Mouse (Mus musculus) bone marrow, adult 2 months (tissue): Measurements from ENCODE around the gene Rbm34. TPM values are rescaled to one million over a fixed set of nuclear protein-coding genes. Genes with fewer than 3 reads are reported as not detected.

Experiments
- H3K27ac ChIP-seq: fragments of 200-500 bp; 2 replicates; pipeline ENCODE4 v1.5.1; 2012; ENCODE audit warnings: low read depth, mild to moderate bottlenecking, control low read depth, inconsistent platforms, low read length; ENCODE audit not compliant: control insufficient read depth, poor library complexity, insufficient read depth
- H3K4me1 ChIP-seq: fragments of 200-500 bp; 2 replicates; pipeline ENCODE4 v1.6.1; 2011; ENCODE audit warnings: low read length; ENCODE audit not compliant: control insufficient read depth, insufficient read depth
- H3K4me3 ChIP-seq: fragments of 200-500 bp; replicated peaks from 2 replicates; pipeline ENCODE3; 2011; ENCODE audit warnings: mild to moderate bottlenecking, low read depth, low read length, control low read depth; ENCODE audit not compliant: control insufficient read depth
- CTCF ChIP-seq: fragments of 200-500 bp; IDR thresholded peaks from 2 replicates; pipeline ENCODE4 v1.5.1; 2011; ENCODE audit warnings: low read length, control low read depth; ENCODE audit not compliant: control insufficient read depth, insufficient read depth
- POLR2A ChIP-seq: fragments of 200-500 bp; IDR thresholded peaks from 2 replicates; pipeline ENCODE4 v1.6.1; 2011; ENCODE audit warnings: low read depth, mild to moderate bottlenecking, control low read depth, low read length, borderline replicate concordance; ENCODE audit not compliant: control insufficient read depth
- WGBS: fragments of 180-500 bp; shearing (Covaris S2); methylation state at CpG from one replicate; pipeline ENCODE4 v1.1.7; 2018; 5-methylcytosine and 5-hydroxymethylcytosine counted together
- polyA plus RNA-seq: library from polyadenylated mRNA; stranded (reverse); fragments of >200 nt; gene quantifications from 2 replicates; pipeline ENCODE4 v1.2.4, GENCODE M21; 2011; ENCODE audit warnings: low replicate concordance; ENCODE audit not compliant: missing spikeins, insufficient read depth, insufficient read length

Rbm34 gene
- polyA plus RNA-seq, 1 experiment = 17.9 TPM

DNA sequence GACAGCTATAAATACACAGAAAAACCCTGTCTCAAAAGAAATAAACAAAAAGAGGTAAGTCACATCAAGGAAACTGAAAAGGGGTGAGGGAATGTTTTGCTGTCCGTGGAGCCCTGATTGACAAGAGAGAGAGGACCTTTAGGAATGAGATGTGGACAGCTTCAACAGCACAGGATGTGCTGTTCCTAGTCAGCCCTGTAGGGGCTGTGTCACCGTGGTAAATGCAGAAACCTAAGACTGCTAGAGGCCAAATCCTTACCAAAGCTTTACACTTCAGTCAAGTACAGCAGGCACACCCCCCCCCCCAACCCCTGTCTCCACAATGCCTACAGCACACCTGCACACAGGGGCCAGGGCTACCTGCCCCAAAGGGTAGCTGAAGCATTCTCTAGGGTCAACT, 39.2 kb downstream of the Rbm34 start:
- Histone ChIP-seq H3K27ac (no peak overlapping the region), H3K4me3 (no peak overlapping the region), H3K4me1 (peaks cover 5% of the 10 kb centered on the region)
- TF ChIP-seq CTCF (no peak), POLR2A (no peak)
- WGBS = 39% methylated on average over 2 of the region's 2 CpGs

DNA sequence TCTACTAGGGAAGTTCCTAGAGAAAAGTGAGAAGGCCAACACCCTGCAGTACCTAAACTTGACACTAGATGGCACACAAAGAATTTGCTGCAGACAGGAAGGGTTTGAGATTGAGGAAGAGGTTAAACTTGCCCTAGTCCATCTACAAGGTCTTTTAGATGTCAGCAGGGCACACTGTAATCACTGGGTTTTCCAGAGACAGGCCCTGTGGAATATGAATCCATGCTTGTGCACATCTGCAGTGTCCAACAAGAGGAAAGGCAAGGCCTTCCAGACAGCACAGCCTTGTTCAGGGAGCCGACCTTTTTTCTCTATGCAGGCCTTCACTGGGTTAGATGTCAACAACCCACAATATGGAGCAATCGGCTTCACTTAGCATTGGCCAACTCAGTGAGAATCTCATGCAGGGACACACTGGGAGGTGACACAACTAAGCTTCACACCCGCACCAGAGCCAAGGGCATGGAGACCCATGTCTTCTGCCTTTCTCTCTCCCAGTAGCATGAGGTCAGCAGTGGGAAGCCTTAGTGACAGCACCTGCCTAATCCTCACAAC, 41.2 kb downstream of the Rbm34 start:
- WGBS = 38% methylated on average over 3 of the region's 3 CpGs
- H3K27ac ChIP-seq = peak overlapping the region; percentile 52
- peaks cover 5% of the 10 kb centered on the region for H3K4me1 ChIP-seq
- no peak overlapping the region for H3K4me3 ChIP-seq
- TF ChIP-seq CTCF (0 out of 2 replicates have a peak, but pooled peaks have one; percentile 15), POLR2A (no peak)

DNA sequence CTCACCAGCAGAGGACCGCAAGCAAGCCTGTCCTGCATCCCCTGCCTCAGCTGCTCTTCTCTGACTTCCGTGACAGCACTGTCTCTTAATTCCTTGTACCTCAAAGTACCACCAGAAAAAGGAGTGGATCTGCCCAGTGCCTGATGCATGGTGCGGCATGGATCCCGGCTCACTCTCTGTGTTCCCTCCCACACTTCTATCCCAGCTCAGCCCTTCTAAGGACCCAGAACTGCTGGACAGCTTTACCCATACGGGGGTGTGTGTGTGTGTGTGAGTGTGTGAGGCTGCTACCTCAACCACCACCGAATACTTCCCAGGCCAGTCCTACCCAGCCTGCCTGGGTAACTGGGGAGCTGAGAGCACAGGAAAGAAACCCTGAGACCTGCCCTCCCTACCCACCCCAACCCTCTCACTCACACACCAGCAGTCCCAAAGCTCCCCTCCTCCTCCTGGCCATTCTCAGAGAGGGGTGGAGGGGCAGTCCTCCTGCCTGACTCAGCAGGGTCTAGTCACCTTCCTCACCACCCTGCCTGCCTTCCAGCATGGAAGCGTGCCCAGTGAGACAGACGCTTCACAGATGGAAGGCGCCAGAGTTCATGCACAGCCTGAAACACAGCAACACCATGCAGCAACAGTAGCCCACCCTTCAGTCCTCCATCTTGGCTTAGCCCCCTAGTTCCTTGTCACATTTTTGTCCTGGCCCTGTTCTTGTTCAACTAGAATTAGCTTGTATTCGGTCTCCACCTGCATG, 41.9 kb downstream of the Rbm34 start:
- Histone ChIP-seq H3K4me3 (no peak overlapping the region), H3K27ac (no peak overlapping the region; the same call in 1 of the 2 replicates), H3K4me1 (peaks cover 5% of the 10 kb centered on the region)
- 78% methylated on average over 10 of the region's 10 CpGs for WGBS
- TF ChIP-seq CTCF = no peak
- no peak for TF ChIP-seq POLR2A

DNA sequence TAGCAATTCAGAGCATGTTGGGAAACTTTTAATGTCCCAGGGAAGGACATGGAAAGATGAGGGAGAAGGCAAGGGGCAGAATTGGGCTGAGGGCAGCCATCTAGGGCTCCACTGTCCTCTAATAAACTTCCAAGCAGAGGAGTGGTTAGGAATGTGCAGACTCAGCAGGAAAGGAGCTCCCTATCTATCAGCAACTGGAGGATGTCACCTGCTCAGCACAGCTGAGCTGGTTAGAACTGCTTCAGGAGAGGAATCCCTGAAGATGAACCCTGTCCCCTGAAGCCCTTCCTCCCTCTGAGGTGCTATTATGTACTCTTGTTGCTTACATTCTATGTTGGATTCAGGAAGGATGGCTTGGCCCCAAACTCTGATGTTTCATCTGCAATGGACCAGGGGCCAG, 42.8 kb downstream of the Rbm34 start:
- no peak for TF ChIP-seq CTCF
- TF ChIP-seq POLR2A = no peak
- Histone ChIP-seq H3K27ac (no peak overlapping the region), H3K4me1 (peaks cover 5% of the 10 kb centered on the region), H3K4me3 (no peak overlapping the region)

DNA sequence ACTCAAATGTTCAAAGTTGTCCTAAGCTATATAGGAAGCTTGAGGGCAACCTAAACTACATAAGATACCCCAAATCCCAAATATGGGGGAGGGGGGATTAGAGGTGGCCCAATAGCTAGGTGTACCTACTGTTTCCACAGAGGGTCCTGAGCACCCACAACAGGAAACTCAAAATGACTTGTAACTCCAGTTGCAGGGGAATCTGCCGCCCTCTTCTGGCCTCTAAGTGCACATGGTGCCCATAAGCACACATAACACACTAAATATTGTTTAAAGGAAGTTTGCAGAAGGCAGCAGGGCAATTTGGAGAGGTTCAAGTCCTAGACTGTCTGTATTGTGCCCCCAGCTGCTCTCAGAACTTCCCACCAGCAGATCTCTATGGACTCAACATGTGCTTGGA, 43.8 kb downstream of the Rbm34 start:
- Histone ChIP-seq H3K4me3 (no peak overlapping the region), H3K27ac (no peak overlapping the region), H3K4me1 (peaks cover 5% of the 10 kb centered on the region)
- 51% methylated on average over 1 of the region's 1 CpGs for WGBS
- peak; percentile 52; the same call in 1 of the 2 replicates for TF ChIP-seq CTCF
- TF ChIP-seq POLR2A = no peak

DNA sequence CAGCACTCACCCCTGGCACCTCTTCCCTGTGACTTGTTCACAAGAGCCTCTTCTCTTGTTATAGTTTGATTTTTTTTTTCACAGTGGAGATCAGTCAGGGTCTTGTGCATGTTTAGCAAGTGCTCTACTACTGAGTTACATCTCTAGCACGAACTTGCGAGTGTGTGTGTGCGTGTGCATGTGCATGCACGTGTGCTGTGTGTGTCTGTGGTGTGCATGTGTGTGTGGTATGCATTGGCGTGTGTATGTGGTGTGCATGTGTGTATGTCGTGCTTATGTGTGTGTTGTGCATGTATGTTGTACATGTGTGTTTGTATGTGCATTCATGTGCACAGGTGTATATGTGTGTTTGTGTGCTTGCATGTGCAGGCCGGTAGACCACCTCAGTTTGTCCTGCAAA, 47.9 kb downstream of the Rbm34 start:
- Histone ChIP-seq H3K27ac (no peak overlapping the region), H3K4me3 (no peak overlapping the region), H3K4me1 (peaks cover 1% of the 10 kb centered on the region)
- 85% methylated on average over 7 of the region's 7 CpGs for WGBS
- 0 out of 2 replicates have a peak, but pooled peaks have one; percentile 2 for TF ChIP-seq CTCF
- TF ChIP-seq POLR2A = no peak

DNA sequence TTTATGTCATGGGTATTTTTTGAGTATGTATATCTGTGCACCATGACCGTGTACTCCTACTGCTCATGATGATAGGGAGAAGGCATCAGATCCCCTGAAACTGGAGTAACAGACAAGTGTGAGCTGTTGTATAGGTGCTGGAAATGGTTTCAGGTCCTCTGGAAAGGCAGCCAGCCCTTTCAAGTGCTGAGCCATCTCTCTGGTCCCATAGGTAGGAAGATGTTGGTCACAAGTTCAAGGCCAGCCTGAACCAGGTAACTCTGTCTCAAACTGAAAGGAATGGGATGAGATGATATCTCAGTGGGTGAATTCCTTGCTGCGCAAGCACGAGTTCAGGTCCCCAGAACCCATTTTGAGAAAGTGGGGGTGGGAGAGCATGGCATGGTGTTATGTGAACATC, 49.4 kb downstream of the Rbm34 start:
- Histone ChIP-seq H3K27ac (no peak overlapping the region), H3K4me3 (no peak overlapping the region), H3K4me1 (peaks cover 1% of the 10 kb centered on the region)
- TF ChIP-seq CTCF = no peak
- no peak for TF ChIP-seq POLR2A
- WGBS = 83% methylated on average over 3 of the region's 3 CpGs

DNA sequence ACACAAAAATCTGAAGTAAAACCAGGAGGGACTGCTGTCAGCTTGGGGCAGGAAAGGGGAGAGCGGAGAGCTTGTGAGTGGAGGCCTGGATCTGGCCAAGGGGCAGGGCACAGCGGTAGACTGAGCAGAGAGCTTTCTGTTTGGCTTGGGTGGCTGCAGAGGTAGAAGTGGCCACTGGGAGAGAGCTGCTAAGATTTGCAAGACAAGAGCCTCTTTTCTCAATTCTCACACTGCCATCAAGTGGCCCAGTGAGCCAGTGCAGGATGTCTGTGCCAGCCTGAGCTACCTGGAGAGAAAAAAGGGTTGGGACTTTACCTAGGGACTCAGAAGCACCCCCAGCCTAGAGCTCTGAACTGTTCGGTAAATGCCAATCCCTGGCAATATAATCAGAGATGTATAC, 50.0 kb downstream of the Rbm34 start:
- H3K4me3 ChIP-seq = peak overlapping the region; percentile 32

More for the DNA sequence above, 50.0 kb downstream of the Rbm34 start:
- peaks cover 1% of the 10 kb centered on the region for H3K4me1 ChIP-seq
- H3K27ac ChIP-seq = 0 out of 2 replicates have a peak overlapping the region, but pooled peaks have one; percentile 37
- TF ChIP-seq CTCF (peak; percentile 77), POLR2A (no peak)
- 25% methylated on average over 3 of the region's 3 CpGs for WGBS
